Mouse (Mus musculus) C2C12 (cell line): ENCODE measurements around the gene Creg2.
A peak's percentile ranks its signal among the peaks of the same experiment; 100 is the strongest.

ENCODE experiments used
- CEBPB ChIP-seq: IDR thresholded peaks from one replicate; pipeline ENCODE4 v1.6.1; 2011; ENCODE audit warnings: low read depth, mild to moderate bottlenecking, control low read depth, moderate library complexity
- CTCF ChIP-seq: IDR thresholded peaks from one replicate; pipeline ENCODE4 v1.5.1; 2011; ENCODE audit not compliant: control insufficient read depth, insufficient read depth, insufficient read length
- MAX ChIP-seq: IDR thresholded peaks from one replicate; pipeline ENCODE4 v1.6.1; 2011; ENCODE audit warnings: mild to moderate bottlenecking, control low read depth
- MYOD1 ChIP-seq: IDR thresholded peaks from one replicate; pipeline ENCODE4 v1.6.1; 2011; ENCODE audit warnings: low read depth; ENCODE audit not compliant: control insufficient read depth, insufficient read length
- USF1 ChIP-seq: IDR thresholded peaks from one replicate; pipeline ENCODE4 v1.6.1; 2011; ENCODE audit warnings: low read depth, mild to moderate bottlenecking, control low read depth, moderate library complexity

DNA sequence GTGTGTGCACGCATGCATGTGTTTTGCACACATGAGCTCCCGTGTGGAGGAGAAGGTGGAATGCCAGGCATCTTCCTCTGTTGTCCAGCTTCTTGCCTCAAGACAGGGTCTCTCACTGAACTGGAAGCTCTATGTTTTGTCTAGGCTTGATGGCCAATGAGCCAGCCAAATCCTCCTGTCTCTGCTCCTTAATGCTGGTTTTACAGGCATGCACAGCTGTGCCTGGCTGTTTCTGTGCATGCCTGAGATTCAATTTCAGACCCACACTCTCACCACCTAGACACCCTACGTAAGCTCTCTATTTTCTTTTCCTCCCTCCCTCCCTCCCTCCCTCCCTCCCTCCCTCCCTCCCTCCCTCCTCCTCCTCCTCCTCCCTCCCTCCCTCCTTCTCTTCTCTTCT is 40.7 kb upstream of the Creg2 start:
- TF ChIP-seq CTCF (no peak), MAX (no peak), MYOD1 (peak; percentile 90), CEBPB (no peak), USF1 (no peak)
